Mouse (Mus musculus) embryonic facial prominence, embryonic 11.5 days (tissue): Measurements from ENCODE around the gene Wfdc16. TPM values are rescaled to one million over a fixed set of nuclear protein-coding genes. Genes with fewer than 3 reads are reported as not detected.
"Not testable (repeated sequence)": the region's sequence is repeated elsewhere in the genome, so short reads cannot be mapped to it uniquely, and the experiment has no call there.

Experiments used
- ATAC-seq: fragments of 200-750 bp; cut with Nextera tagmentation; replicated peaks from 2 replicates; pipeline ENCODE4 v1.8.0; 2017; ENCODE audit warnings: low read depth; ENCODE audit not compliant: insufficient number of reproducible peaks, low FRiP score, low TSS enrichment
- DNase-seq: peaks from one replicate; pipeline ENCODE4 v3.0.0-alpha.2; 2015; ENCODE audit warnings: low spot score
- H3K27ac ChIP-seq: fragments of 300-500 bp; sonication (generic); replicated peaks from 2 replicates; pipeline ENCODE4 v1.5.1; 2014; ENCODE audit warnings: mild to moderate bottlenecking, low read depth, low read length, control low read depth
- H3K27me3 ChIP-seq: fragments of 300-500 bp; sonication (generic); 2 replicates; pipeline ENCODE4 v1.6.1; 2014; ENCODE audit warnings: mild to moderate bottlenecking, low read length, moderate library complexity, mixed read lengths; ENCODE audit not compliant: control insufficient read depth, insufficient read depth
- H3K36me3 ChIP-seq: fragments of 300-500 bp; sonication (generic); replicated peaks from 2 replicates; pipeline ENCODE4 v1.6.1; 2014; ENCODE audit warnings: low read depth, mild to moderate bottlenecking, low read length, moderate library complexity, mixed read lengths; ENCODE audit not compliant: control insufficient read depth, insufficient read depth
- H3K4me1 ChIP-seq: fragments of 300-500 bp; sonication (generic); 2 replicates; pipeline ENCODE4 v1.6.1; 2014; ENCODE audit warnings: low read length, mixed read lengths; ENCODE audit not compliant: control insufficient read depth, insufficient read depth
- H3K4me2 ChIP-seq: fragments of 300-500 bp; sonication (generic); 2 replicates; pipeline ENCODE4 v1.6.1; 2014; ENCODE audit warnings: low read depth, mild to moderate bottlenecking, control low read depth, low read length, moderate library complexity
- H3K4me3 ChIP-seq: fragments of 300-500 bp; sonication (generic); 2 replicates; pipeline ENCODE4 v1.5.1; 2014; ENCODE audit warnings: low read depth, low read length, control low read depth
- H3K9ac ChIP-seq: fragments of 300-500 bp; sonication (generic); replicated peaks from 2 replicates; pipeline ENCODE4 v1.6.1; 2014; ENCODE audit warnings: mild to moderate bottlenecking, control low read depth, low read length
- H3K9me3 ChIP-seq: fragments of 300-500 bp; sonication (generic); replicated peaks from 2 replicates; pipeline ENCODE4 v1.6.1; 2016; ENCODE audit warnings: mild to moderate bottlenecking, low read length, inconsistent platforms, mixed read lengths; ENCODE audit not compliant: control insufficient read depth
- WGBS: fragments of 180-500 bp; shearing (Covaris S2); extraction: QIAGEN DNeasy Blood & Tissue Kit; methylation state at CpG from one replicate; pipeline ENCODE4 v1.1.7; 2014; 5-methylcytosine and 5-hydroxymethylcytosine counted together
- polyA plus RNA-seq: library from polyadenylated mRNA; unstranded; fragments of >200 nt; fragmentation: Nextera tagmentation; extraction: Ambion mirVana; gene quantifications from 2 replicates; pipeline ENCODE4 v1.2.1, GENCODE M21; 2014

Wfdc16 gene
- polyA plus RNA-seq, 1 experiment from 2014 or later = not detected

GRCm38 (mm10) chr2:164619050-164619449 lies 19.5 kb downstream of the Wfdc16 start:
- no peaks in the 10 kb centered on the region for H3K9me3 ChIP-seq
- 57% methylated on average over 5 of the region's 5 CpGs for WGBS
- no peaks in the 10 kb centered on the region for H3K36me3 ChIP-seq
- no peak overlapping the region for H3K4me3 ChIP-seq
- H3K27me3 ChIP-seq = no peaks in the 10 kb centered on the region
- ATAC-seq = no peak
- DNase-seq = no peak
- H3K4me2 ChIP-seq = no peak overlapping the region
- H3K4me1 ChIP-seq = no peaks in the 10 kb centered on the region
- H3K27ac ChIP-seq = no peak overlapping the region
- H3K9ac ChIP-seq = no peak overlapping the region

GRCm38 (mm10) chr2:164615386-164615785 lies 23.2 kb downstream of the Wfdc16 start:
- Histone ChIP-seq H3K36me3 (no peaks in the 10 kb centered on the region), H3K9ac (no peak overlapping the region), H3K9me3 (no peaks in the 10 kb centered on the region), H3K4me1 (no peaks in the 10 kb centered on the region), H3K27me3 (no peaks in the 10 kb centered on the region), H3K27ac (no peak overlapping the region), H3K4me2 (no peak overlapping the region), H3K4me3 (no peak overlapping the region)
- ATAC-seq = no peak
- DNase-seq = no peak
- WGBS = 88% methylated on average over 3 of the region's 3 CpGs

GRCm38 (mm10) chr2:164613471-164613870 lies 25.1 kb downstream of the Wfdc16 start, which contains the start of the genes Wfdc6b and Wfdc8:
Gene Wfdc6b (plus strand): TSS chr2:164613522.
Gene Wfdc8 (minus strand): TSS chr2:164613626.
- WGBS = 63% methylated on average over 8 of the region's 8 CpGs
- DNase-seq, H3K27me3 ChIP-seq, H3K4me3 ChIP-seq, H3K9me3 ChIP-seq, H3K36me3 ChIP-seq, H3K9ac ChIP-seq, H3K4me1 ChIP-seq, ATAC-seq, H3K4me2 ChIP-seq, H3K27ac ChIP-seq: not testable (repeated sequence)

GRCm38 (mm10) chr2:164608781-164609180 lies 29.8 kb downstream of the Wfdc16 start:
- H3K9ac ChIP-seq = no peak overlapping the region
- no peaks in the 10 kb centered on the region for H3K36me3 ChIP-seq
- 79% methylated on average over 6 of the region's 6 CpGs for WGBS
- ATAC-seq (no peak), DNase-seq (no peak)
- H3K27me3 ChIP-seq = no peaks in the 10 kb centered on the region
- H3K4me2 ChIP-seq = no peak overlapping the region
- no peak overlapping the region for H3K4me3 ChIP-seq
- H3K9me3 ChIP-seq = no peaks in the 10 kb centered on the region
- H3K4me1 ChIP-seq = no peaks in the 10 kb centered on the region
- H3K27ac ChIP-seq = no peak overlapping the region

GRCm38 (mm10) chr2:164604411-164604810 lies 34.2 kb downstream of the Wfdc16 start:
- Histone ChIP-seq H3K4me2 (no peak overlapping the region), H3K9ac (no peak overlapping the region), H3K9me3 (no peaks in the 10 kb centered on the region), H3K36me3 (no peaks in the 10 kb centered on the region), H3K27me3 (no peaks in the 10 kb centered on the region), H3K4me1 (no peaks in the 10 kb centered on the region), H3K4me3 (no peak overlapping the region), H3K27ac (no peak overlapping the region)
- 90% methylated on average over 8 of the region's 8 CpGs for WGBS
- ATAC-seq = no peak
- DNase-seq = no peak

GRCm38 (mm10) chr2:164603482-164603881 lies 35.1 kb downstream of the Wfdc16 start:
- Histone ChIP-seq H3K9ac (no peak overlapping the region), H3K4me3 (no peak overlapping the region), H3K4me2 (no peak overlapping the region), H3K9me3 (no peaks in the 10 kb centered on the region), H3K27me3 (no peaks in the 10 kb centered on the region), H3K4me1 (no peaks in the 10 kb centered on the region), H3K36me3 (no peaks in the 10 kb centered on the region), H3K27ac (no peak overlapping the region)
- DNase-seq (no peak), ATAC-seq (no peak)
- WGBS = 87% methylated on average over 3 of the region's 3 CpGs

GRCm38 (mm10) chr2:164600179-164600578 lies 38.4 kb downstream of the Wfdc16 start:
- Histone ChIP-seq H3K27ac (no peak overlapping the region), H3K4me1 (no peaks in the 10 kb centered on the region), H3K9me3 (no peaks in the 10 kb centered on the region), H3K36me3 (no peaks in the 10 kb centered on the region), H3K4me3 (no peak overlapping the region), H3K27me3 (no peaks in the 10 kb centered on the region), H3K4me2 (no peak overlapping the region), H3K9ac (no peak overlapping the region)
- WGBS = 64% methylated on average over 3 of the region's 3 CpGs
- DNase-seq (no peak), ATAC-seq (no peak)

- Histone ChIP-seq H3K4me1 (no peaks in the 10 kb centered on the region), H3K36me3 (no peaks in the 10 kb centered on the region), H3K27ac (no peak within 1 kb of the TSS), H3K9ac (no peak within 1 kb of the TSS), H3K4me3 (no peak within 1 kb of the TSS), H3K9me3 (no peaks in the 10 kb centered on the region), H3K4me2 (no peak within 1 kb of the TSS), H3K27me3 (no peaks in the 10 kb centered on the region)
- ATAC-seq (no peak), DNase-seq (no peak)
- 77% methylated on average over 4 of the region's 4 CpGs for WGBS
Observed at GRCm38 (mm10) chr2:164593494-164593893, 45.1 kb downstream of the Wfdc16 start, which contains the start of gene Eppin. Gene Eppin (minus strand): TSS chr2:164593594.
